Mouse (Mus musculus) kidney, postnatal 0 days (tissue): ENCODE measurements around the gene Pou5f1. TPM values are rescaled to one million over a fixed set of nuclear protein-coding genes. Genes with fewer than 3 reads are reported as not detected.

Source experiments
- ATAC-seq: fragments of 200-750 bp; cut with Nextera tagmentation; replicated peaks from 2 replicates; pipeline ENCODE4 v1.8.0; 2017; ENCODE audit warnings: low read depth, moderate number of reproducible peaks, moderate TSS enrichment, moderate library complexity; ENCODE audit not compliant: low FRiP score
- DNase-seq: peaks from one replicate; pipeline ENCODE4 v3.0.0-alpha.2; 2016; ENCODE audit warnings: low spot score
- H3K27ac ChIP-seq: fragments of 300-500 bp; sonication (generic); 2 replicates; pipeline ENCODE4 v1.5.1; 2014; ENCODE audit warnings: mild to moderate bottlenecking
- H3K27me3 ChIP-seq: fragments of 300-500 bp; sonication (generic); 2 replicates; pipeline ENCODE4 v1.6.1; 2014; ENCODE audit warnings: low read length, mixed read lengths; ENCODE audit not compliant: insufficient read depth
- H3K36me3 ChIP-seq: fragments of 300-500 bp; sonication (generic); 2 replicates; pipeline ENCODE4 v1.6.1; 2014; ENCODE audit warnings: low read length, mixed read lengths; ENCODE audit not compliant: insufficient read depth
- H3K4me1 ChIP-seq: fragments of 300-500 bp; sonication (generic); replicated peaks from 2 replicates; pipeline ENCODE4 v1.6.1; 2014; ENCODE audit warnings: antibody characterized with exemption, low read length, mixed read lengths; ENCODE audit not compliant: insufficient read depth
- H3K4me2 ChIP-seq: fragments of 300-500 bp; sonication (generic); 2 replicates; pipeline ENCODE4 v1.6.1; 2014; ENCODE audit warnings: mild to moderate bottlenecking, low read length, moderate library complexity, mixed read lengths
- H3K4me3 ChIP-seq: fragments of 300-500 bp; sonication (generic); replicated peaks from 2 replicates; pipeline ENCODE4 v1.5.1; 2014; ENCODE audit warnings: low read depth, low read length
- H3K9ac ChIP-seq: fragments of 300-500 bp; sonication (generic); 2 replicates; pipeline ENCODE4 v1.6.1; 2014; ENCODE audit warnings: low read depth, low read length
- H3K9me3 ChIP-seq: fragments of 300-500 bp; sonication (generic); replicated peaks from 2 replicates; pipeline ENCODE4 v1.6.1; 2016; ENCODE audit warnings: low read length, inconsistent platforms, mixed read lengths
- CTCF ChIP-seq: IDR thresholded peaks from 2 replicates; pipeline ENCODE4 v1.5.1; 2016; ENCODE audit warnings: antibody characterized with exemption, low read depth, mild to moderate bottlenecking, moderate library complexity
- WGBS: fragments of 180-500 bp; shearing (Covaris S2); extraction: QIAGEN DNeasy Blood & Tissue Kit; methylation state at CpG from one replicate; pipeline ENCODE4 v1.1.7; 2014; 5-methylcytosine and 5-hydroxymethylcytosine counted together
- polyA plus RNA-seq: library from polyadenylated mRNA; unstranded; fragments of >200 nt; fragmentation: Nextera tagmentation; extraction: Ambion mirVana; gene quantifications from 2 replicates; pipeline ENCODE4 v1.2.1, GENCODE M21; 2015

The Pou5f1 gene
- polyA plus RNA-seq, 1 experiment from 2014 or later: not detected

DNA sequence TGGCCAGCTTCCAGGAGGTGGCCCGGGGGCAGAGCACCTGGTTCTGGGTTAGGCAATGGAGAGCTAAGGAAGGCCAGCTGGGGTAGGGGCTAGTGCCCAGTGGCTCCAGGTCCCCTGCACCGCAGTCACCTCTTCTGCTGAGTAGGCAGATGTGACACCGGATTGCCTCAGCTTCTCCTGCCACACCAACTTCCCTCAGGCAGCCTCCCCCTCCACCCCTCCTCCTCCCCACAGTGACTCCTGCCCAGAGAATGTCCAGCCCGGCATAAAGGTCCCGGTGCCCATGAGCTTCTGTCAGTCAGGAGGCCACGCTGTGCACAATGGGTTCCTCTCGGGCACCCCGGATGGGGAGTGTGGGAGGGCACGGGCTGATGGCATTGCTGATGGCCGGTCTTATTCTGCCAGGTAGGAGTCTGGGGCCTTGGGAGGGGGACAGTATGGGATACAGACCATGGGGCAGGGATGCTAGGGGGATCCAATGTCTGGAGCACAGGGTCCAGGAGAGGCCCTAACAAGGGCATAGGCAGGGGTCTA lies 46.1 kb downstream of the Pou5f1 start, which contains the start of gene Cdsn:
Gene Cdsn, plus strand, starts transcription at position 248 of the 534 bp plus-strand sequence.
- Histone ChIP-seq H3K4me3 (no peak within 1 kb of the TSS), H3K9me3 (no peaks in the 10 kb centered on the region), H3K36me3 (no peaks in the 10 kb centered on the region), H3K27me3 (no peaks in the 10 kb centered on the region), H3K27ac (no peak within 1 kb of the TSS), H3K9ac (no peak within 1 kb of the TSS), H3K4me1 (no peaks in the 10 kb centered on the region), H3K4me2 (no peak within 1 kb of the TSS)
- no peak for TF ChIP-seq CTCF
- WGBS: 76% methylated on average over 10 of the region's 10 CpGs
- DNase-seq (no peak), ATAC-seq (0 out of 2 replicates have a peak, but pooled peaks have one; percentile 23)

DNA sequence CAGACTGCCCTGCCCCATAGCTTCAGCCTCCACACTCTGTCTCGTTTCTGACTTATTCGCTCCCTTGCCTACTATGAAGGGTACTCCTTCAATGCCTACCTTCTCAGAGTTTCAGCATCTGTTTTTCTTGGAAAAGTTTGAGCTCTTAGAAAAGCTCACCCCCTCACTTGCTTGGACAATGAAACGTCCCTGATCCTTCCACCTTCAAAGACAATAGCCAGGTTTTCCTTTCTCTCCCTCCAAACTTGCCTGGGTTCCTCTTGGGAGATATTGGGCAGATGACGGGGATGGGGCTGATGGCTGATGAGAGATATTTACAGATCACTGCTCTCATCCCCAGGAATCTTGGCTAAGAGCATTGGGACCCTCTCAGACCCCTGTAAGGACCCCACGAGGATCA lies 48.5 kb downstream of the Pou5f1 start:
- Histone ChIP-seq H3K9me3 (no peaks in the 10 kb centered on the region), H3K27ac (no peak overlapping the region), H3K9ac (no peak overlapping the region), H3K4me3 (no peak overlapping the region), H3K36me3 (no peaks in the 10 kb centered on the region), H3K4me1 (no peaks in the 10 kb centered on the region), H3K4me2 (no peak overlapping the region), H3K27me3 (no peaks in the 10 kb centered on the region)
- TF ChIP-seq CTCF: no peak
- ATAC-seq (no peak), DNase-seq (no peak)
- WGBS: 83% methylated on average over 5 of the region's 5 CpGs

DNA sequence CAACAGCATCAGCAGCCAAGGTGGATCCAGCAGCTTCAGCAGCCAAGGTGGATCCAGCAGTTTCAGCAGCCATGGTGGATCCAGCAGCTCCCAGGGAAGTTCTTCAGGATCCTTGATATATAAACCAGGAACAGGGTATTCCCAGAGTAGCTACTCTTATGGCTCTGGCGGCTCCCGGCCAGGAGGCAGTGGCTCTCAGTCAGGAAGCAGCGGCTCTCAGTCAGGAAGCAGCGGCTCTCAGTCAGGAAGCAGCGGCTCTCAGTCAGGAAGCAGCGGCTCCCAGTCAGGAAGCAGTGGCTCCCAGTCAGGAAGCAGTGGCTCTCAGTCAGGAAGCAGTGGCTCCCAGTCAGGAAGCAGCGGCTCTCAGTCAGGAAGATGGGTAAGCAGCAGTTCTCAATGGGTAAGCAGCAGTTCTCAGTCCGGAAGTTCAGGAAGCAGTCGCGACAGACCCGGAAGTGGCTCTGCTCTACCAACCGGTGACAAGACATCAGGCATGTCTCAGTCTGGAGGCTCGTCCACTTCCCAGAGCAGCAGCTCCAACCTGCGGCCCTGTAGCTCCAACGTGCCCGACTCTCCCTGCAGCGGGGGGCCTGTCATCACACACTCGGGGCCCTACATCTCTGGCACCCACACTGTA lies 49.1 kb downstream of the Pou5f1 start:
- Histone ChIP-seq H3K4me3 (no peak overlapping the region), H3K36me3 (no peaks in the 10 kb centered on the region), H3K27ac (no peak overlapping the region), H3K4me1 (no peaks in the 10 kb centered on the region), H3K4me2 (no peak overlapping the region), H3K27me3 (no peaks in the 10 kb centered on the region), H3K9me3 (no peaks in the 10 kb centered on the region), H3K9ac (no peak overlapping the region)
- TF ChIP-seq CTCF: no peak
- WGBS: 90% methylated on average over 18 of the region's 18 CpGs
- DNase-seq: no peak
- no peak for ATAC-seq

DNA sequence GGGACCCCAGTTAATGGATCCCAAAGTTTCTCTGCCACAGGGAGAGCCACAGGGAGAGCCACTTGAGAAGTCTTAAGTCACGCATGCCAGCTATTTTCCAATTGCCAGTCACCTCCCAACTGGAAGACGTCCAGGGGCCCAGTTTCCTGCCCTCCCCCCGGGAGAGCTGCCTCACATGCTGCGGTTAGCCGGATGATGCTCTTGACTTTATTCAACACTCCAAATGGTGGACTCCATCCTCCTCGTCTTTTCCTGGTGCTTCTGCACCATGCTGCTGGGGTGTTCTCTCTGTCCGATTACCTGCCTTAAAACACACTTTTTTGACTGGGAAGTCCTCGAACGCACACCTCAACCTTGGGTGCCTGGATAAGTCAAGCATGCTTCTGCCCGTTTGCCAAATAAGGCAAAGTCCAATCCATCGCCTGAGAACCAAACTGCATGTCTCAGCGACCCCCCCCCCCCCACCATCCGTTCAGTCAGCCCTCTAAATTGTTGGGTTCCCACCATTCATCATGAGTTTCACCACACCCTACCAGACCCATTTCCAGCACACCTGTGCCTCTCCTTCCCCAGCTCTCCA lies 50.5 kb downstream of the Pou5f1 start:
- TF ChIP-seq CTCF: no peak
- Histone ChIP-seq H3K4me3 (no peak overlapping the region), H3K9me3 (no peaks in the 10 kb centered on the region), H3K4me2 (no peak overlapping the region), H3K27me3 (no peaks in the 10 kb centered on the region), H3K36me3 (no peaks in the 10 kb centered on the region), H3K4me1 (no peaks in the 10 kb centered on the region), H3K9ac (no peak overlapping the region), H3K27ac (no peak overlapping the region)
- WGBS: 87% methylated on average over 13 of the region's 13 CpGs
- DNase-seq (no peak), ATAC-seq (no peak)

DNA sequence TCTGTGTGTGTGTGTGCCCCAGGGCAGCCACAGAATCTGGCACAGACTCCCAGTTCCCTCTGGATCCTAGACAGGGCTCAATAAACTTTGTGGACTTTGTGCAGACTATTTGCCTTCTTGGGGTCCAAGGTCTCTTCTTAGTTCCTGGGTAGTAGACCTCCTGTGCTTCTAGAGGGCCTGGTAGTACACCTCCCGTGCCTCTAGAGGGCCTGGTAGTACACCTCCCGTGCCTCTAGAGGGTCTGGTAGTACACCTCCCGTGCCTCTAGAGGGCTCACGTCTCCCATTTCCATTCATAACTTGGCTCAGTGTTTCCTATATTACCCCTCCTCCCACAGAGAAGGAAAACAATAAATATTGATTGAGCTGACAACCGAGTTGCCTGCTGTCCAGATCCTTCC lies 51.0 kb downstream of the Pou5f1 start:
- H3K4me3 ChIP-seq: no peak overlapping the region
- peak; percentile 83 for DNase-seq
- H3K27ac ChIP-seq: no peak overlapping the region
- no peak; the same call in 1 of the 2 replicates for ATAC-seq
- H3K9ac ChIP-seq: no peak overlapping the region
- no peaks in the 10 kb centered on the region for H3K36me3 ChIP-seq
- peak; percentile 87 for TF ChIP-seq CTCF
- H3K4me1 ChIP-seq: no peaks in the 10 kb centered on the region
- H3K27me3 ChIP-seq: no peaks in the 10 kb centered on the region
- H3K9me3 ChIP-seq: no peaks in the 10 kb centered on the region
- WGBS: 30% methylated on average over 5 of the region's 5 CpGs
- H3K4me2 ChIP-seq: no peak overlapping the region

DNA sequence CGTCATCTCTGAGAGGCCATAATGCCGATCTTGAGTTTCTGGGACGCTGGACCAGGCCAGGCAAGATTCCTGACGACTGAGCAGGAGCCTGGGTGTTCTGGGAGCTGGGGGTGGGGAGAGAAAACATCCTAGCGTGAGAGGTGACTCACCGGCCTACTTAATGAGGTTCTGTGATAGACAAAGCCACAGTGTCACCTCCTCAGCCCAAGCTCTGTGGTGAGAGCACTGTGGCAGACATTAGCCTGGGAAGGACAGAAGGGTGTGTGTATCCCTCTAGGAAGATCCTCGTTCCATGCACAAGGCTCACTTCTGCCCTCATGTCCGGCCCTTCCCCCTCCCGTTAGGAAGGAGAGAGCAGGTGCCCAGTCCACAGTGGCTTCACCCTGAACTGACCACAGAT lies 51.5 kb downstream of the Pou5f1 start:
- Histone ChIP-seq H3K4me2 (no peak overlapping the region), H3K27me3 (no peaks in the 10 kb centered on the region), H3K27ac (no peak overlapping the region), H3K4me1 (no peaks in the 10 kb centered on the region), H3K36me3 (no peaks in the 10 kb centered on the region), H3K9me3 (no peaks in the 10 kb centered on the region), H3K9ac (no peak overlapping the region), H3K4me3 (no peak overlapping the region)
- DNase-seq (no peak), ATAC-seq (no peak)
- WGBS: 61% methylated on average over 9 of the region's 9 CpGs
- TF ChIP-seq CTCF: no peak
